In the genomic region with DNA sequence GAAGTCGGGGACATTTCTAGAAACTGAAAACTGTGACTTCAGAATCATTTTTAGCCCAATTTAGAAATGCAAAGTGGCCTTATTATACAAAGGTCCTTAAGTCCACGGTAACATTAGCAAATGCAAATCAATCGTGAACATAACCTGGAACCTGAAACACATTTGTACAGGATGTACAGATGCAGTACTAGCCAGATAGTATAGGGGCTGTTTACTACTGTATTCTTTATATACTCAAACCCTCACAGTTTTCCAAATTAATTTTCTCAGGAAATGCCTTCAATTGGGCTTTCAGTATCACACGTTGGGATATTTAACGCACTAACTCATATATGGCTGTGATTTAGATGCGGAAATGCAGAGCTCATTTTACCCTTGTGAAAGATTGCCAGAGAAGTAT, we compare ENCODE assay signal across 1 mouse cellular context.
TF ChIP-seq lines count a peak whose summit lies in the region.

No protein-coding gene starts in this region.

TF ChIP-seq in CH12.LX, 34 proteins besides CTCF, POLR2A, EP300 and RAD21:
- TF ChIP-seq MYC (IDR thresholded peaks at IDR 0.05; ENCODE audit: low read depth, low read length) = no peak
- no peak for TF ChIP-seq NRF1 (IDR thresholded peaks at IDR 0.05; ENCODE audit: low read depth, low read length)
- no peak for TF ChIP-seq ZMIZ1 (IDR thresholded peaks at IDR 0.05; ENCODE audit: low read depth, low read length)
- no peak for TF ChIP-seq USF1 (IDR thresholded peaks at IDR 0.05; ENCODE audit: low read depth, low read length)
- TF ChIP-seq KAT2A (IDR thresholded peaks at IDR 0.05; ENCODE audit: insufficient replicate concordance, low read length) = no peak
- TF ChIP-seq E2F4 (IDR thresholded peaks at IDR 0.05; ENCODE audit: insufficient replicate concordance, low read depth, low read length) = no peak
- no peak for TF ChIP-seq SIN3A (IDR thresholded peaks at IDR 0.05; ENCODE audit: low read length)
- TF ChIP-seq ZC3H11A (IDR thresholded peaks at IDR 0.05; ENCODE audit: low read depth, low read length) = no peak
- TF ChIP-seq HCFC1 (IDR thresholded peaks at IDR 0.05; ENCODE audit: low read depth, low read length) = no peak
- TF ChIP-seq MAFK (IDR thresholded peaks at IDR 0.05; ENCODE audit: insufficient replicate concordance, low read length) = no peak
- TF ChIP-seq CHD2 (IDR thresholded peaks at IDR 0.05; ENCODE audit: low read length) = no peak
- no peak for TF ChIP-seq ETS1 (conservative IDR thresholded peaks at IDR 0.05; ENCODE audit: low read depth, low read length)
- TF ChIP-seq USF2 (conservative IDR thresholded peaks at IDR 0.05; ENCODE audit: low read depth, low read length) = no peak
